Mouse (Mus musculus): ENCODE data around the gene Cdh8.

The Cdh8 gene

DNA sequence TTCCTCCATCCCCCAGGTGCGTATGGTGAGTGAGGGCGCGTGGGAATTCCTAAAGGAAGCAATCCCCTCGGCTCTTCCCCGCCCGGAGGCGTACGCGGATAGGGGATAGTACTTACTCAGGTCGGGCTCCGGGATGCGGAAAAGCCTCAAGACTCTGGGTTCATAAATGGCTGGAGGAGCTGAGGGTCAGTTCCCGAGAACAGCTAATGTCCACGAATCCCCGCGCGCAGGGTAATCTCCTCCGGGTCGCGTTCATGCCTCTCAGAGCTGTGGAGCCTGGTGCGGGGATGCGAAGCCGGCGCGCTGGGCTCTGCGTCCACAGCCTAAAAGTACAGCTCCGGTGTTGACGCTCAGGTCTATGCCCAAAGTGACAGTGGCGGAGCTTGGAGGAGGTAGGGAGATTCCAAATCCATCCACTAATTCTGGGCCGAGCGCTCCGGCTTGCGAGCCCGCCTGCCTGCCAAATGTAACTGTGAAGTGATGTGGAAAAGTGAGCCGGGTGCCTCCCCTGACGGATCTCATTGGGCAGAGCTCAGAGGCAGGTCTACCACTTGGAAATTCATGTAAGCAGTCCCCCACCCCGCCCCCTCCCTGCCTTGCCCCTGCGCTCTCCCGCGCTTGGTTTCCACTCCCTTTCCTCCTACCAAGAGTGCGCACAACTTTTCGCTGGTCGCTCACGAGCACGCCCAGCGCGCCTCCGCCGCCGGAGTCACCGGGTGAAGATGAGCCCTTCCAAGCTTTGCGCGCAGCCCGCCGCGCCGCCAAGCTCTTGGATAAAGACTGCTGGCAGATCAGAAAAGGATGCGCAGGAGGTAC is at the start of gene Cdh8:
Gene Cdh8, minus strand, starts transcription at position 506 of the 816 bp plus-strand sequence.
- no peak for DNase-seq (ENCODE audit: low spot score)

DNA sequence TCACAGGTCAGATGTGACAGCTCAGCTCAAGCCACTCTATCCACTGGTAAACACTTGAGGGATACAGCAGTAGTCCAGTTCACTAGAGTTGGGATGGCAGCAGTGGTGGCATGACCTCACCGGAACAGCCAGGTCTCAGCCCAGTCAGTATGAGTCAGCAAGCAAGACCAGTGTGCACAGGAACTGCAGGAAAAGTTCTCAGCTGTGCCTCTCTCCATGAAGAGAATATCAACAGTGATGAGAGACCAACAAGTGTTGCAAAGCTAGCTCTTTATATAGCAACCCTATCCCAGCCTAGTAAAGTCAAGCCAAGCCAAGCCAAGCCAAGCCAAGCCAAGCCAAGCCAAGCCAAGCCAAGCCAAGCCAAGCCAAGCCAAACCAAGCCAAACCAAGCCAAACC is 30.2 kb upstream of the Cdh8 start:
- no peak for DNase-seq (ENCODE audit: low spot score)

DNA sequence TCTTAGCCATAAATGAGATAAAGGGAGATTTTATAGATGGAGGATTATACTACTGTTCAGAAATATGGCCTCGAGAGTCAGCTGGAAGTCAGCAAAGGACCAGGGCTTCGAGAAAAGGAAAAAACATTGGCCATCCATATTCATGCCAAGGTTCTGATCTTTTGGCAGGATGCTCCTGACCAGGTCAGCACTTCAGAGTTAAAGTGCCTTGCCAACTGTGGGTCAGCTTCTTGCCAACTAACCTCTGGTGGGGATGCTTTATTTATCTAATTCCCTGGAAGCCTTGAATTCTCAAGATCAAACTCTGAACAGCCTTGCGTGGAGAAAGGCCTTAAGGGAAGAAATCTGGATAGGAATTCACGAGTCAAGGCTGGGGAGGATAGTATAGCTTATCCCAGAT is 9.6 kb upstream of the Cdh8 start:
- DNase-seq (ENCODE audit: low spot score): no peak

DNA sequence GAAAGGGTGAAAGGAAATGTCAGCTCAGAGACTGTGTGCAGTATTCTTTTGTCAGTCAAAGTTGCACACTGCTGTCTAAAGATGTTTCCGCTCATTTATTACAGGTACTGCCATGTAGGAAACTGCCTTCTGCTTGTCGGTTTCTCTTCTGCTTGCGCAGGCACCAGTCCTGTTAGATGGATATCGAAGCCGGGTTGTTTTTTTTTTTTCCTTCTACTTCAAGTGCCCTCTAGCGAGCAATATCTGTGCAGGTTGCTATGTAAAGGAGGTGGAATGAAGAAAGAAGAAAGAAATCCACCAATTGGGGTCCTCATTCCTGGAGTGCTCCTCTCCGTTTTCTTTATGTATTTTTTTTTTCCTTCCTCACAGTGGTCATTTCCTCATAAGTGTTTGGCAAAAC is 5.2 kb upstream of the Cdh8 start:
- DNase-seq (ENCODE audit: low spot score): no peak

DNA sequence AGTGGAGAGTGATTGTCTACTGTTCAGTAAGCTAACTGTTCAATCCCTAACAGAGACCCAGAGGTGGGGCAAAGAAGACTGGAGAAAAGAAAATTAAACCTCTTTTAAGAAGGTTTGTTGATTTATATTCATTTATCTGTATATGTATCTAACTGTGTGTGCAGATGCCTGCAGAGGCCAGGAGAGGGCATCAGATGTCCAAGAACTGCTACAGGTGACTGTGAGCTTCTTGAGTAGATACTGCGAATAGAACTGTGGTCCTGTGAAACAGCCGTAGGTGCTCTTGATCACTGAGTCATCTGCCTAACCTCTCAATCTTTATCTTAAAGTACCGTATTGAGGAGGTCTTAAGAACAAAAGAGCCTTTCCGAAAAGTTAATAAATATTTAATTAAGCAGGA is 3.5 kb upstream of the Cdh8 start:
- DNase-seq (ENCODE audit: low spot score): no peak

DNA sequence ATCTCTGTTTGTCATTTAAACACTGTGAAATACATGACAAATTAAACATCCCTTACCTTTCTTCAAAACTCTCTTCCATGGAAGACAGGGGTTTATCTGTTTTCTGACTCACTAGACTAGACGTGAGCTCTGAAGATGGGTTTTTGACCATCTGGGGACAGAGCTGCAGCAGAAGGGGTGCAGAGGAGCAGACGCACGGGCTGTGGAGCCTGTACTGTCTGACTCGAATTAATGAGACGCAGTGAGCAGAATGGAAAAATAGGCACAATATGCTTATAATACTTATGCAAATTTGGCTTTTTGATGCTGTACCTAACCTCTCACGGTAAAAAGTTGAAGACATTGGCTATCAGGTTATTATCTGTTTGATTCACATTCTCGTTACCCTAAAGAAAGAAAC is 1.2 kb upstream of the Cdh8 start:
- DNase-seq (ENCODE audit: low spot score): no peak

DNA sequence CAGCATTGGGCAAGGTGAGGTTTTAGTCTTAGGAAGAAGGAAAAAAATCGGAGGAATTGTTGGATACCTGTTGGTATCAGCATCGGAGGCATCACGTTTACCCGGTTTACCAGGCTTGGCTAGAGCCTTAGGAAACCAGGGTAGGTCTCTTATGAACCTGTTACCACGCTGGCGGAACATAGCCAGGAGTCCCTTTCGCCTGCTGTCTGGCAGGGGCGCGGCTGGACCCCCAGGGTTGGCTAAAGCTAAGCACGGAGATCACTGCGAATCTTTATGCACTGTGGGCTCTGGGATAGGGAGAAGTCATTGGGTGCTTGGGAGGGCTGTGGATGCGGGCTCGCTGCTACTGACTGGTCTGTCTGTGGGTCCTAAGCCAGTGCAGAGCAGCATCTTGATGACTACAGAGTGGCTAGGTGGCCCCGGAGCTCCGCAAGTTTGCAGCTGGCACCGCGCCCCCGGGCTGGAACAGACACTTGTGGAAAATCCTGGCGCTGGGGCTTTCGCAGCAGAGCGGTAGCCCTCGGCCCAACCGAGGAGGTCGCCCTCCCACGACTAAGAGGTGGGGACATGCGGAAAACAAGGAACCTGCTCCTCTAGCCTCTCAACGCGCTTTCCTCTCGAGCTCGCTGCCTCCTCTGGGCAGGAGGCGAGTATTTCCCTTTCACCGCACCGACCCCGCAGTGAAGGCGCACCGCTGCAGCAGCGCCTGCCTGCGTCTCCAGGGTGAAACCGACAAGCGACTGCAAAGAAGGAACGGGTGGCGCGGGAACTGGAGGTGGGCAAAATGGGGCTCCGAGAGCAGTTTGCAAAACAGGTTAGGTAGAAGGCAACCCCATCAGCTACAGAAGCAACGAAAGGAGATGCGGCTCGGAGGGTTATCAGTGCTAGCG is 950 bp downstream of the Cdh8 start:
- no peak for DNase-seq (ENCODE audit: low spot score)

DNA sequence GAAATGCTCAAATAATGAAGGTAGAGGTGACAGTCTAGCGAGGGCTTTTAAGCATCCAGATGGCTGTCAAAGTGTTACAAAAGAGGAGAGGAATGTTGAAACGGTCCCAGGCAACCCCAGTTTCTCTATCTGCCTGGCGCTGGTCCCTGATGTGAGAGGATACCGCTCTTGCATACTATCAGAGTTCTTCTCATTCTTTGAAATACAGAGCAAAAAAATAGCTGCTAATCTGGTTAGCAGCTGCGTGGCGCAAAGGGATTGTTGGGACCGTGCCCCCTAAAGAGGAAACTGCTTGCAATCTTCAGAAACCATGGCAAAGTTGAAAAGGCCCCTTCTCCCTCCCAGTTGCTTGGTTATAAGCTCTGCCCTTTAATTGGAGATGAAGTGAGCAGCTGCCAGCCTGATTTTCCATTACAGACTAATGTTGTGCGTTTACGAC is 1.8 kb downstream of the Cdh8 start:
- DNase-seq (ENCODE audit: low spot score): no peak

DNA sequence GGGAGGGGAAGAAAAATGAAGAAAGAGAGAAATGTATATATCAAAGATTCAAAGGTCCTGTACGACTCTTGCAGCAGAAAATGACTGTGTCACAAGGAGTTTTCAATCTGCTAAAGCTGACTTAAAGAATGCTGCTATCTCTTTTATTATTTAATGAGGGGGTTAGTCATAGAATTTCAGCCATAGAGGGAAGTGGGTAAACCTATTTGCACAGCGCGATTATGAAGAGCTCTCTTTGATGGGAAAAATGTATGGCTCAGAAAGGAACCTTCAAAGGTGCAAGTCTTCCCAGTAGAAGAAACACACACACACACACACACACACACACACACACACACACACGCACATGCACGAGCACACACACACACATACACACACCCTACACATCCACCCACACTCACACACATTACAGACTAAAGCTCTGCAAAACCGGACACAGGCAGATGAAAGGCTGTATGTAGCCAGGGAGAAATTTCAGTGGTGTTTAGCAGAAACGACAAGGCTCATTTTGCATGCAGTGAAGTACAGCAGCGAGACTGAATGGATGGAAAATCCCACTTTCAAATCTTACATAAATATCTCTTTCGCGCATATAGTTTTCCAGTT is 2.3 kb downstream of the Cdh8 start:
- no peak for DNase-seq (ENCODE audit: low spot score)

DNA sequence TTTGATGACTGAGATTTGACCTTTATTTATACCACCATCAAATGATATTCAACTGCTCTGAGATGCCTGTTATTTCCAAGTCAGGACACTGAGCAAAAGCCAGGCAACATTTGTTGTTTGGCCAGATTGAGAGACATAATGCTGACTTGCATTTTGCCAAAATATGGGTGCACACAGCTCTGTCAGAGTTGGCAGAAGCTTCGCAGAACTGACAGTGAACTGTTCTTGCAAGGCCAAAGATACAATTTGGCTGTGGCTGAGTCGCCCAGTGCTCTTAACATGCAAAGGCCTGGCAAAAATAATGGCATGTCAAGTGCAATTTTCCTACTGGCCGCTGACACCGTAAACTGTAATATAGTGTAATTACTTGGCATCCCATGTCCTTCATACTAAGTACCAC is 22.4 kb downstream of the Cdh8 start:
- DNase-seq (ENCODE audit: low spot score): no peak

DNA sequence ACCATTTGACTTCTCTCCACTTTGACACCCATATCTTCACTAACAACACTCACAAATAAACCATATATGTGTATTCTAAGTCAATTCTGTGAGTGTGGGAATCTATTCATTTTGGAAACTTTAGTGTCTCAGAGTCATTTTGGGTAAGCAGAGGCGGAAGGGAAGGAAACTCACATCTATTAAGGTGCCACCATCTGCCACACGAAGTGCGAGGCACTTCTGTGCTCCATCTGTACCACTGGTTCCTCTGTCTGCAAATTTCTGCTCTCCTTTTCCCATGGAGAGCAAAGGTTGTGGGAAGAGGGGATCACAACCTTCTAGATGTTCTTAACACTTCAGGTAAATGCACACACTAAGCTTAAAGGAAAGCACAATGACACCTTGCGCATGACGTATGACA is 46.2 kb downstream of the Cdh8 start:
- DNase-seq (ENCODE audit: low spot score): no peak

DNA sequence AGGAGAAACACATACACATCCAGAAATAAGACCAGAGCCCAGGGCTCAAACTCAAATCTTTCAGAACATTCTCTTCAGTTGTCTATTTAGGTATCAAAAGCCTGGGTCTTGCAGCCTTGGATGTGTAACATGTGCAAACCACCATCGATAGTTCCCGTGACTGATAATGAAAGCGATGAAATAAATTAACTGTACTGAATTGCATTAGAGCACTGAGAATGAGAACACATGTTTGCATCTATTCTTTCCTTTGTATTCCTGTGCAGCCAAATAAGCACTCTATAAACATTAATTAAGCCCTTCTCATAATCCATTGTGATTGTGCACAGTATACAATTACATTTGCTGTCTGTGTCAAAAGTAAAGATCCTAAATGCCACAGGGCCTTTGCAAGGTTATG is 47.1 kb downstream of the Cdh8 start:
- DNase-seq (ENCODE audit: low spot score): no peak

DNA sequence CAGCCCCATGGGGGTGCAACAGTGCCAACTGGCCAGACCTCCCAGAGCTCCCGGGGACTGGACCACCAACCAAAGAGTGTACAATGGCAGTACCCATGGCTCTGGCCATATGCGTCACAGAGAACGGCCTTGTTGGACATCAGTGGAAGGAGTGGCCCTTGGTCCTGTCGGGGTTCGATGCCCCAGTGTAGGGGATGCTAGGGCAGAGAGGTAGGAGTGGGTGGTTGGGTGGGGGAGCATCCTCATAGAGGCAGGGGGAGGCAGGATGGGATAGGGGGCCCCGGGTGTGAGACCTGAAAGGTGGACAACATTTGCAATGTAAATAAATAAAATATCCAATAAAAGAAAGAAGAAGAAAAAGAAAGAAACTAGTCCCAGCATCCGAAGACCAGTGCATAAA is 47.8 kb downstream of the Cdh8 start:
- no peak for DNase-seq (ENCODE audit: low spot score)

DNA sequence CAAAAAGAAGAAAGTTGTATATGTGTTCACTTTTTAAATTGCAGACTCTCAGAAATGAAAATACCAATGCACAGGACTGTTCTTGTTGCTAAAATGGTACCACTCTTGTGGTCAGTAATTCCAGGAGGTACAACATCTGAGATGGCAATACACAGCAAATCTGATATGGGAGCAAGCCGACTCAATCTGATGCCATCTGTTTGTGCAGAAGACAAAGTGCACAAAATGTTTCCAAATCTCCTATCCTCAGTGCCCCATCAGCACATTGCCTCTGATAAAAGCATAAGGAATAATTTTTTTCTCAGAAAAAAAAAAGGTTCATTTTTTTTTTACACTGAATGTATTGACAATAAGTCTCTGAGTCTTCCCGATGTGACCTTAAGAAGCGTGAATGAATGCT is 62.3 kb downstream of the Cdh8 start:
- DNase-seq (ENCODE audit: low spot score): no peak

DNA sequence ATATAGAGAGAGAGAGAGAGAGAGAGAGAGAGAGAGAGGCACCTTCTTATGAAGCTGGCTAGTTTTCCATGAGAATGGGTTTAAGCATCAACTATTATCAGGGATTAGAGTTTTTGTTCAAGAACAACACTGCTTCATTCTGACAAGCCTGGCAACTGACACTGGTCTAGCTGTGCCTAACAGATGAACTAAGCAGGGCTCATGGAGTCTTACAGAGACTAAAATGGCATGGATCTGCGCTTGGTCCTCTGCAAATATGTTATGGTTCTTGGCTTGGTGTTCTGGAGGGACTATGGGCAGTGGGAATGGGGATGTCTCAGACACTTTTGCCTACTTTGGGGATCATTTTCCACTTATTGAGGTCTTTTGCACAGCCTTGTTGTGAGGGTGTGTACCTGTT is 63.0 kb downstream of the Cdh8 start:
- DNase-seq (ENCODE audit: low spot score): no peak

DNA sequence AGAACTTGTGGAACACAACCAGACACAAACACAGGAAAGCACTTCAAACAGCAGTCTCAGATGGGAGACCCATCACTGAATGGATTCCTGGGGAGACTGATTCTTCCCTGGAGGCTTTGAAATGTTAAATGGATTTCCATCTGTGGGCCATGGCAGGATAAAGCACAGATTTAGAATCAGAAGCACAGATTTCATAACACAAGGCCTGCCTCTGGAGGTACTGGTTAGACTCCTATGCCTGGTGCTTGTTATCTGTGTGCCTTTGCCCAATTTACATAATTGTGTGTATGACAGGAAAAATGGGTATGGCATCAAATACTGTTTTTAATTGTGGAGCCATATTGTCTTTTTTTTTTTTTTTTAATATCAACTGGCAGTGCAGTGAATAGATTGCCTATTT is 66.8 kb downstream of the Cdh8 start:
- no peak for DNase-seq (ENCODE audit: low spot score)

DNA sequence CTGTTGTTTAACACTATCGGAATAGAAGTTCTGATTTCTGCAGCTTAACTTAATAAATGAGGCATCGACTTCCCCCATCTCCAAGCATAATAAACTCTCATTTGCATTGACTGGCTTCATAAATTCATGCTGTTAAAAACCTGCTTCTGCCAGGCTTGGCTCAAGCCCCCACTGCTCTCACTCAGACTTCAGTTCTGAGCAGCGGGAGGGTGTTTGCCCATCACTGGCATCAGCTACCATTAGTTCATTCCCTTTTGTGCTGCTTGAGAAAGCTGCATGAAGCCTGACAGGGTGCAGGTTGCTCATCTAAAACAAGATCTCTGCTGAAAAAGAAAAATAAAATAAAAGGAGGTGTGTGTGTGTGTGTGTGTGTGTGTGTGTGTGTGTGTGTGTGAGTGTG is 67.7 kb downstream of the Cdh8 start:
- DNase-seq (ENCODE audit: low spot score): no peak

DNA sequence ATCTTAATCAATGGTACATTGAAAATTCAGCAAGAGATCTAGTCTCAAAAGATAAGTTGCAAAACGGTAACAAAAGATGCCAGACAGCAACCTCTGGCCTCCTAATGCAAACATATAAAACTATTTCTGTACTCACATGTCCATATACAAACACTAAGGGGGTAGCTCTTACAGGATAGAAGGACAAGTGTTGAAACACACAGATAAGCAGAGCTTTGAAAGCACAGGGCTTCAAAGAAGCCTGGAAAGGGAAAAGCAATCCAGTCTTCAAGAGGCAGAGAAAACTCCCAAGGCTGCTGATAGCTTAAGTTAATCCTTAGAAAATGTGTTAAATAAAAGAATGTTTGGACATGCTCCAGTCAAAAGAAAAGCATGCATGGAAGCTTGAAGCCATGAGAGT is 77.0 kb downstream of the Cdh8 start:
- no peak for DNase-seq (ENCODE audit: low spot score)

DNA sequence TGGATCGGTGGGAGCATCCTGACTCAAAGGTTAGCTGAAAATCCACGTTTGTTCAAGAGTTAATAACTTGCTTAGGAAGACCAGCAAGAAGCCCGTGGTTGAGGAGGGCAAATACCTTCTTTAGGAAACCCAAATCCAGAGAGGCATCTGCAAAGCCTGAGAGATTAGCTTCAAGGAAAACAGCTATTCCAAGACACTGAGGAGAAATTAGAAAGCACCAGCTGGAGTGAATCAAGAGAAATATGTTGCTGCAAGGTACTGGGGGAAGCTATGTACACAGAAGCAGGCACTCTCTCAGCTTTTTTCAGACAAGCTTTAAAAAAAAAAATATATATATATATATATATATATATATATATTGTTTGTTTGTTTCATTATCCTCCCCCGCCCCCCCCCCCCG is 88.7 kb downstream of the Cdh8 start:
- DNase-seq (ENCODE audit: low spot score): no peak

DNA sequence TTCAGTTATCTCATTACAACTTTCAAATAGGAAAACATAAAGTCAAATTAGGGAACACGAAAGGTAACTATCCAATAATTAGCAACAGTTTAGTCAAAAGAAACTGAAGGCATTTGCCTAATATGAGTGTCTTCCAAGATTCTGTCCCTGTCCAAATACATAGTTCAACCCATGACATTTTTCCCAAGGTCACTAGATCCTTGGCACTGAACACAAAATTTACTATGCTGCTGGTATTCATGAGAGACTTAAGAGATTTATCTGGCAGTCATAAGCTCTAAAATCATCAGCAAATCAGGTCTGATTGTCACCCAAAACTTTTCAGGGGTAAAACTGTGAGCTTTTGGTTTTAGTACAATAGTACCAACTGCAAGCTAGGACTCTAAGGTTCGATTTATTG is 101.7 kb downstream of the Cdh8 start:
- no peak for DNase-seq (ENCODE audit: low spot score)

DNA sequence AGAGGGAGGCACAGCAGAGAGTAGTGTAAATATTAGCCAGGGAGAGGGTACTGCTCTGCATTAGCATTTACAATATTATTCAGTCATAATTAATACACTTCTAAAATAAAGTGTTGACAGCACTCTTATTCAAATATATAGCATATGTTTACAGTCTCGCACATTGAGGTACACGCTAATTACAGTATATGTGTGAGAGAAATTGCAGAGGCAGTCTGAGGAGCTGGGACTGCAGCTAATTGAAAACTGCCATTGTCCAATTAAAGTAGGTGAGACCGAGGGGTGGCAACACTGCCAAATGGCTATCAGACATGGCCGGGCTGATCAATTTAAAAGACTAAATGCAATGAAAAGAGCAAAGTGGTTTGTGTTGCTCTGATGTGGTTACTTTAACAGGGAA is 112.1 kb downstream of the Cdh8 start:
- no peak for DNase-seq (ENCODE audit: low spot score)

DNA sequence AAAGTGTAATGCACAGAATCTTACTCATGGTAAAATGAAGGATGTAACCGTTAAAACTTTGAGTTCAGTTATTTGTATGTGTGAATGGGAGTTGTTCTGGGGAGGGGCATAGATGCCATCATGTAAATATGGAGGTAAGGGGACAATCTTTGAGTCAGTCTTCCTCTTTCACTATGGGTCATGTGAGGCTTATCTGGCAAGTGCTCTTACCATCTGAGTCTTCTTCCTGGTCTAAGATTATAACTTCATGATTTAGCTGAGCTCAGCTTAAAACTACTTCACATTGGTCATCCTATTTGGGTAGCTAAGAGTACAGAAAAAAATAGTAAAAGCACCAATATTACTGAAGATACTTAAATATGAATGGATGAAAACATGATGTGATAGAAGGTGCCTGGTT is 126.1 kb downstream of the Cdh8 start:
- DNase-seq (ENCODE audit: low spot score): no peak

DNA sequence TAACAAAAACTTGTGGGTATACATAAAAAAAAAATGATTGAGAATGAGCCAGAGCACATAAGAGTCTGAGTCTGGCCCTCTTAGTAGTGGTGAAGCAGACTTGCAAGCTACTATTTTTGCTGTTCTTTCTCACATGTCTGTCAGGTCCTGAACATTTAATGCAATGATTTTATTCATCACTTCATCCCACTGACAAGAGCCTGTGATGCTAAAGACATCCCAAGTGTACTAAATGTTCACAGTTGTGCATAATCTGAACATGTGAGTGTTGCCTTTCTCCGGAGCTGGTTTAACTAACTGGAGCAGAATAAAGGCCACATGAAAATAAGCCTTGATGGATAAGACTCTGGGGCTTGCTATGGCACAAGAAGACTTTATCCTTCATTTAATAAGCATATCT is 131.2 kb downstream of the Cdh8 start:
- DNase-seq (ENCODE audit: low spot score): no peak

All from ovary, postnatal 10 days (tissue).